Mouse (Mus musculus) embryo, embryonic 10.5 days (tissue): ENCODE measurements around the gene Ick.
A peak's percentile ranks its signal among the peaks of the same experiment; 100 is the strongest.
"Not testable (repeated sequence)": the region's sequence is repeated elsewhere in the genome, so short reads cannot be mapped to it uniquely, and the experiment has no call there.

Experiments
- DNase-seq: peaks from one replicate; pipeline ENCODE4 v3.0.0-alpha.2; 2015; ENCODE audit warnings: low spot score

Ick gene

DNA sequence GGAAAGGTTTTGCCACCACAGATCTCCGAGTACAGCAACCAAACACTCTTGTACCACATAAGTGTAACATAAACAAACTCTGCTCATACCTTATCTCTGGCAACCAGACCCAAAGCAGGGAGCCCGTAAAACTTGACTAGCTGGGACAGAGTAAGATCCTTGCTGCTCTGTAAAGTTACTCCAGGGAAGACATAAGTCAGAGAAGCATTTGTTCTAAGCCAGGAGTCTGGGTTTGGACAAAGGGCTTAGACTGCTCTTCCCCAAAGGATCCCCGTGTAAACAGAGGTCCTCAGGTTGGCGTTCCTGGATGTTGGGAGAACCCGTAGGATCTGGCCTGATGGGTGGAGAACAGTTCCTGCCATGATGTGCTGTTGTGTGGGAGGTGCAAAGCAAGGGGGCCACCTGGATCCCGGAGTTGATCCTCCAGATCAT lies 3.5 kb upstream of the Ick start:
- no peak for DNase-seq

DNA sequence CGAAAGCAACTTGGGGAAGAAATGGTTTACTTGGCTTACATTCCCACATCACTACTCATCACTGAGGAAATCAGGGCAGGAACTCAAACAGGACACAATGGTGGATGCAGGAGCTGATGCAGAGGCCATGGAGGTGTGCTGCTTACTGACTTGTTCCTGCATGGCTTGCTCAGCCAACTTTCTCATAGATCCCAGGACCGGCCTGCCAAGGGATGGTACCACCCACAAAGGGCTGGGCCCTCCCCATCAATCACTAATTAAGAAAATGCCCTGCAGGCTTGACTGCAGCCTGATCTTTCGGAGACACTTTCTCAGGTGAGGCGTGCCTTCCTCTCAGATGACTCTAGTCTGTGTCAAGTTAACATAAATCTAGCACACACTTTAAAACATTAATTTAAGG lies 2.2 kb upstream of the Ick start:
- no peak for DNase-seq

DNA sequence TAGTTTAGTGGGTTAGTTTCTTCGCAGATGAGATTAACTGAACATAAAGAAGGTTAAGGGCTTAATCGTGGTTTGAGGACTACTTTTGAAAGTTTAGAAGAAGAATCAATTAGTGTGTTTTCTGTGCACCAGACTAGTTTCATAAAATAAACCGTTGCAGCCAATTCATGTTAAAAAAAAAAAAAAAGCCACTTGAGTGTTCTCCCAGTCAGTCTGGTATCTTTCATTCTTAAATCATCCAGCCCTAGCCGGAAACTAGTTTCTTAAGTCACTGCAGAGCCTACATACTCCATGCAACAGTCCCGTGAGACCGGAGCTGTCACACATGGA lies 1.4 kb upstream of the Ick start:
- no peak for DNase-seq

DNA sequence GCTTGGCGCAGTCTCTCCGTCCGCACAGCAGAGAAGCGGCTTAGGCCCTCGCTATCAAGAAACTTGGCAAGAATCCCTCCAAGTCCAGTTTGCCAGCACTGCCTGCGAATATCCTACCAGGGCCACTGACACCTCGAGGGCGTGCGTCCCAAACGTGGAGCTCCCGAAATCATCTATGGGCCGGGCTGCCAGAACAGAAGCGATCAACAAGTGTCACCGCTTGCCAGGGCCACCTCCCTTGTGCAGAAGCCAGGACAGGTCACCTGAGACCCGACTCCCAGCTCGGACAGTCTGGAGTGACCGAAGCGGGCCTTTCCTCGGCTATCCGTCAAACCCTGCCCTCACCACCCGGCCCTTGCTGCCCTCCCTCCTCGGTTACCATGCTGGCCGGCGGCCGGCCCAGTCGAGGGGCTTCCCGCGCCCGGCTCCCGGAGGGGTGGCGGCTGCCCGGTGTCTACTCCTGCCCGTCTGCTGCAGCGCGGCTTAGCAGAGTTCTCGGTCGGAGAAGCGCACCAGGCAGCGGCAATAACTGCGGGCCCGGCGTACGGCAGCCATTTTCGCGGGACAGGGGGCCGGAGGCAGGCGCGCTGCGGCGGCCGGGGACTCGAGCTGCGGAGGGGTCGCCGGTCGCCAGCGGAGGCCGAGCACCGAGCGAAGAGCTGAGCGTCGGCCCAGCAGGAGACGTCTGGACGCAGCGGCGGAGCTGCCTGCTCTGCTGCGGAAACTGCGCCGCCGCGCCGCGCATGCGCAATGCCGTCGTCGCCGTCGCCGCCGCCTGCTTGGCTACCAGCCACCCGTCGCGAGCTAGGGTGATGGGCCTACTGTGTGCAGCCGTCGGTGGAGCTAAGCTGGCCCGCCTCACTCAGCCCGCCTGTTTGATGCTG lies 838 bp upstream of the Ick start:
- peak; percentile 83 for DNase-seq

DNA sequence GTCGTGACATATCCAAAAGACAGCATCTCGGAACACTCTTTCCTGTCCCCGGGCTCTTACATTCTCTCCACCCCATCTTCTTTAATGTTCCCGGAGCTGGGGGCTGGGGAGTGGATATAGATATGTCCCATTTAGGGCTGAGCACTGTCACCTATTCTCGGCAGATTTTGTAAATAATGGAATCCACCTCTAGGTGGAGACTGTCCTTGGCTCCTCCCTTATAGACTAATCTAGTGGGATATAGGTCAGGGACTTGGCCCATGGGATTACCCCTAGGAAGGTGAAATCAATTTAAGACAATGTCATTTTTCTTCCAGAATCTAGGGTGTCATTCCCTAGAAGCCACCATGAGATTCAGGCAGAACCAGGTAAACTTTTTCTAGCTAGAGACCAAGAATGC lies 664 bp downstream of the Ick start:
- DNase-seq = peak; percentile 38

DNA sequence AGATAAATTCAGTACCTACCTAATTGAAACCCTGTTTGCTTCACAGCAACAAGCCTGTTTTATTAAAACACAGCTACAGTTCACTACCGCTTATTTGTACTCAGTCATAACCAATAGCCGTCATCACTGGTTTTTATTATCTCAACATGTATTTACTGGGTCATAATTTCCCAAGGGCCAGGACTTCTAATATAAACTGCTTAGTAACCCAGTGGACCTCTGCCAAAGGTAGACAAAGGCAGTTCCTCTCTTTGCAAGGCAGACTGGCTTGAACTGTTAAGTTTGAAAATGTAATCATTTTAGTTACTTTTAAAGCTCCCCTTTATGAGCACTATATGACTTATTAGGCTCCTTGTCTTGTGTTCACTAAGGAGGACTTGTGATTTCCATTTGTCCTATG lies 2.5 kb downstream of the Ick start:
- DNase-seq = no peak

DNA sequence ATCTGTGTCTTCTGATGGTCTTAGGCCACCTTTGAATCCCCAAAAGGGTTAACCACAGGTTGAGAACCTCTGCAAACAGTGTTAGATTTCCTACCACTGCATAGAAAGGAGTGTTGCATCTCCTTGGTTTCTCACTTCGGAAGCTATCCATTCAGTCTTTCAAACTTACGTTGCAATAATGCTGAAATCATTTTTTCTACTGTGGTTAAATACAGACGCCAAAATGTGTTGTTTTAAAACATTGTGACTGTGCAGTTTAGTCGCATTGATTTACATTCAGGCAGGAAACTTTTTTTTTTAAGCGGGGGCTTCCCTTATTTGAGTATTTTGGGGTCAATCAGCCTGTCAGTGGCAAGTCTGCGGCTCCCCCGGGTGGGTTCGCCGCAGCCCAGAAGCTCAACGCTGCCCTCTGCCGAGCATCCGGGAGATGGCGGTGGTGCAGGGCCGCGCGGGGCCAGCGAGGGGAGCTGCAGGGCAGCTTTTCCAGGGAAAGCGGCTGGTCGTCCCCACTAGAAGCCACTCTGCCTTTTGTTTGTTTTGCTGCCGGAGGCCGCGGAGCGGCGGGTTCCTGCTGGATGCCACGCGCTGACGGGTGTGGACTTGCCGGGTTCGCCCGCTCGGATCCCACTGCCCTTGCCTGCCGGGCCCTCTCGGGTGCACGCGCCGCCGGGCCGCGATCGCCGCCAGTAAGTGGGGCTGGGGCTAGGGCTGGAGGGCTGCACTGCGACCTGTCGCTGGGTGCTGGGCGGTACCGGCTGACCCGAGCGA lies 4.0 kb downstream of the Ick start:
- peak; percentile 93 for DNase-seq

DNA sequence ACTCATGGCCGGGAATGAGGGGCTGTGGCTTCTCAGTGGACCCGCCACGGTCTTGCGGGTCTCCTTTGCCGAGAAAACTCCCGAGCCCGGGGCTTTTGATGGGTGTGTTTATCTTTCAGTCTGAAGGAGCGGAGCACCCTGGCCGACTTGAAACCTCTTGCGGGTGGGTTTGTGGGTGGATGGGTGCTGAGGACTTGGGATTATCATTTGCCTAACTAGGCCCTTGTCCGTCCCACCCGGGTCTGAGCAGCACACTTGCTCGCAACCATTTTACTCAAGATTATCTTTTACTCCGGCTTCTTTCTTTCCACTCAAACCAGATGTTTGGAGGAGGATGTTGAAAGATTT lies 4.5 kb downstream of the Ick start:
- DNase-seq = peak; percentile 66

DNA sequence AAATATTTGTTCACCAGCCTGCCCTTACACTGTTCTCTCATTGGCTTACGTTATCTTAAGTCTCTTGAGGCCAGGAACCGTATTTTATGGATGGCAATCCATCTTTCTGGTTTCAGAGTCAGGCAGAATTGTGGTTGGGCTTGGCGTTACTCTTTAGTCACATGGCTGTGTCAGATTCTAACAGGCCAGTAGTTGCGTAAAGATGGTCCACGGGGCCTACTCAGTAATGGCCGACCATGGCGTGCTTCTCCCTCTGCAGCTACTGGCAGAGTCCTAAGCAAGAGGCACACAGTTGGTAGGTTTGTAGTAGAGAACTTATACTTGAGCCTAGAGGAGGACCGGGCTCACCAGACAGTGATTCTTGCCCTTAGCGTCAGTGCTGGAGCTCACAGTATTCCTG lies 6.8 kb downstream of the Ick start:
- DNase-seq = no peak

DNA sequence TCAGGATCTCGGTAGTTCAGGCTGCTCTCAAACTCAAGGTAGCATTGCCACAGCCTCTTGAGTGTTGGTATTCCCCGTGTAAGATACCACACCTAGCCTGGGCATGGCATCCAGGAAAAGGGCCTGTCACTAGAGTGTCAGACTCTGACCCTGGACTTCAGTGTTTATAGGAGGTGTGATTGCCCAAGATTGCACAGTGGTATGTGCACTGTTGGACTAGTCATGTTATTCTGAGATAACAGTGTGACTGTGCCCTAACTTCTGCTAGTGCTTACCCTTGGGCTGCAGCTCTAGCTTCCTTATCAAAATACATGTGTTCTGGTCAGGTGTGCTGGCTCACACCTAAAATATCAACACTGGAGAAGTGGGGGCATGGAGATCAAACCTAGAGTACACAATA lies 8.7 kb downstream of the Ick start:
- no peak for DNase-seq

DNA sequence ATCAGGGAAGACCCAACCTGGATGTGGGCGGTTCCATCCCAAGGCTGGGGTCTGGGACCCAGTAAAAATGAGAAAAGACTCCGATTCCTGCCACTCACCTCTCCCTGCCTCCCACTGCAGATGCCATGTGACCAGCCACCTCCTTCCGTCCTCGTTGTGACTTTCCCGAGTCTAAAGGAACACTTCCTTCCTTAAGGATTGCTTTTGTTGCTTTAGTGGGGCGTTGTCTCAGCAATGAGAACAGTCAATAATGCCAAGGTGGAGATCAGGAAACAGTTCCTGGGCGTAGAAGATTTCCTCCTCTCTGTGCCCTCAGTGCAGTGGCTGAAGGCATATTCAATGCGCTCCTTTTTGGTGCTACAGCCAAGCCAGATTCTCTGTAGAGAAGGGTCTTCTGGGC lies 12.4 kb downstream of the Ick start:
- DNase-seq = no peak

DNA sequence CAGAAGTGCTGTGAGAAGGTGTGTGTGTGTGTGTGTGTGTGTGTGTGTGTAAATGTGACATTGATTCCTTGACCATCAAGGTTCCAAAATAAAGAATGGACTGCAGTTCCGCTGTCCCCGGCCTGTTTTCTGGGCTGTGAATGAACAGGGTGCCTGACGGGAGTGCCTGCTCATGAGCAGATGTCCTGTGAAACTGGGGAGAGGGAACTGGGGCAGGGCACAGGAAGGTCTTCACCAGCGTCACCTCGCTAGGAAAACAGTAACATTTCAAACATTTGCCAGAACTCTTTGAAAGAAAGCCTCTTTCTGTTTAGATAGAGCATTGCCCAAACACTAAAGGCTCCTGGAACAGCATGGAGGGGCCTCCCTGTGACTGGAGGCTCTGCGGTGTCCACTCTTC lies 13.0 kb downstream of the Ick start:
- DNase-seq = no peak

DNA sequence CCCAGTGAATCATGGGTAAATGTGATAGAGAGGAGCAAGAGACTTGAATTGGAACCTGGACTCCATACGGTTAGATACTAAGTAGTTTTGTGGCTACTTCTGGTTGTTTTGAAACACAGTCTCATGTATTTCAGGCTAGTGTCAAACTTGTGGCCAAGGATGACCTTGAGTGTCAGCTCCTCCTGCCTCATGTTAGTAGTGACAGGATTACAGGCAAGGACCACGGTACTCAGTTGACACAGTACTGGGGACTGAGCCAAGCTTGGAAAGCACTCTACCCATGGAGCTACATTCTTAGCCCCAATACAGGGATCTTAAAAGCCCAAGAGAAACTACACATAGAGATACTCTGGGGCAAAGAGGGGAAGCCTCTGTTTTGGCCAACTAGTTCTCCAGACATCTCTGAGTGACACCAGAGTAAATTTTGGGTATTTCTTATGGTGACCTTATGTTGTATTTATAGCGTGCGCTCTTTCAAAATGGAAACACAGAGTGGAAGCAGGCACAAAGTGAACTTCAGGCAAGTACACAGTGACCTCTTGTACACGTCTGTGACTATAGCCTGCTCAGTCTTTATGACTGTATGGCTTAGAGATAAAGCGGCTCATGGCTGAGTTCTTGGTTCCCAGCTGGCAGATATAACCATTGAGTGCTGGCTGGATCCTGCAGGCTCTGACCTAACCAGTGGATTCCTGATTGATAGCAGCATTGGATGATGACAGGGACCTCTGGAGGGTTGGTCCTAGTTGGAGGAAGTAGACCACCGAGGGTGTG lies 14.1 kb downstream of the Ick start:
- no peak for DNase-seq

DNA sequence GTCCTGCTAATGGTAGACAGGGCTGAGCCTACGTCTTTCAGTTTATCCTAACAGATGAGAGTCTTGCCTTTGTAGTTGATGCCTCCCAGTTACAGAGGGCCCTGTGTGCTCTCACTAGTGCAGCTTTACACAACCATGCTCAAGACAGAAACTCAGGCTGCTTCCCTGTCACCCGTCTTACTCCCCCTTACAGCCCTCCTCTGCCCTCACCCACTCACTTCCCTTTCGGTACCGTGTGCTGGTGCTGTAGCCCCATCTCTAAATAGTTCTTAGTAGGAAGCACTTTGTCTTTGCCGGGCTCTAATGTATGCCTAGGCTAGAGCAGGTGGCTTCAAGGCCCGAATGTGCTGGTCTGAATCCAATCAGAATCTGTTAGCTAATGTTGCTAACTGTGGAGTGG lies 15.3 kb downstream of the Ick start:
- no peak for DNase-seq

DNA sequence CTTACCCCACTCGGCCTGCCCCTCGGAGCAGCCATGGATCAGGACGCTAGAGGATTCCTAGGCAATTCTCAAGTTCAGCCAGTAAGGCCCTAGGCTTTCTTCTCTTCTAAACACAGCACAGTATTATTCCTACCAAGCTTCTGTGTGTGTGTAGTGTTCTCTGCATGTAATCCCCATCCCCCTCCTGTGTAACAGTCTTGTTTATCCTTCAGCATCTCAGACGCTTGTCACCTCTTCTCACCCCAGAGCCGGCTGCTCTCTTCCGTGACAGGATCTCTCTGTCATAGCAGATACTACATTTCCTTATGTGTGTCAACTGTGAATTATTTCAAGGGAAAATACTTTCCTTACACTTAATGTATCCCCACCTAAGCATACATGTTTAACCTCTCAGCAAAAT lies 17.0 kb downstream of the Ick start:
- no peak for DNase-seq

DNA sequence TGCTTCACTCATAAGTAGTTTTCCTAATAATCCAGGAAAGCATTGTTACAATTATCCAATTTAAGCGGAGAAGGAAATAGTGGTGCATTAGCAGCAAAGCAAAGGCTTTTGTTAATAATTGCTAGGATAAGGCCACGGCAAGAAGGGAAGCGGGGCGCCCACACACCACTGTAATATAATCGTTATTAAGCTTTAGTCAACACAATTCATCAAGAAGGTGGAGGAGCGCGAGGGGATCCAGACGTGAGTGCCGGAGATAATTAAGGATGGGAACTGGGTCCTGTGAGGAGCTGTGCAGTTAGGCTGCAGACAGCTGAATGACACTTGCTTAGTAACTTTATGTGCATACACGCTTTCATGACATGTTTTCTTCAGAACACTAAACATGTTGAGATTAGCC lies 17.7 kb downstream of the Ick start:
- no peak for DNase-seq

DNA sequence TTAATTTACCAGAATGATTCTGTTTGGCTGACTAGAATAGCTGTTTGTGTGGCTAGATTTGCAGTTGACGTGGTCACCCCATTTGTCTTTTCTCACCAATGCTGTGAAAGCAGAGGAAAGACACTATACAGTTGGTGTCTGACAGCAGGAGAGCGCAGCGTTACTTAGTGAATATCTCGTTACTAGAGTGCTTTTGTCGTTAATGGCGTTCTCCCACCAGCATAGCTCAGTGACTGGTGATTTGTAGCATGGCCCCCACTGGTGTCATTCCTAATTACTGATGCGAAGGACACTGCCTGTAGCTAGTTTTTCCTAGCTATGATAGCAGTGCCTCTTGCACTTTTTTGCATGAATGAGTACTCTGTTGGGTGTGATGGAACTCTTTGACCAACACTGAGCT lies 26.7 kb downstream of the Ick start:
- no peak for DNase-seq

DNA sequence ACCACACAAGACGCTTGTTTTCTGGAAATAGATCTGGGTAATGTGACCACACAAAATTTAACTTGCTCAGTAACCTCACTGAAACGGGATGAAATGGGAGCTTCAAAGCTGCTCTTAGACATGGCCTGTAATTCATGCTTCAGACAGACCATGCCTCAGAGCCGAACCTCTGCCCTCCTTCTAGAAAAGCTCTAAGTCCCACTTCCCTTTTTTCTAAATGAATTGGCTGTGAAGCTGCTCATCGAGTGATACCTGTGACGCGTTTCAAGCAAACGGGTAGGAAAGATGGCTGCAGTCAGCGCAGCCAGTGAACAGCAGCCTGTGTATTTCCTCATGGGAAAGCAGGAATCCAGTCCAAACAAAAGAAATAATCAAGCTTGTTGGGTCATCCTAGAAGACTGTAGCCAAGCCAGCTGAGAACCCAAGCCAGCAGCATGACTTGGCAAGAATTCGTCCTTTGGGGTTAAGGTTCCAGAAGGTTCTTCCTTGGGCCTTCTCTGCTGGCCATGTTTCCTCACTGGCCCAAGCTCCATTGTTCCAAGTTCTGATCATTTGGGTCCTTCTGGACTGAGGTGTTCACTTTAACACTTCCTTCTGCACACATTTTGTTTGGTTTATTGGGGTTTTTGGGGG lies 29.2 kb downstream of the Ick start:
- DNase-seq = no peak

DNA sequence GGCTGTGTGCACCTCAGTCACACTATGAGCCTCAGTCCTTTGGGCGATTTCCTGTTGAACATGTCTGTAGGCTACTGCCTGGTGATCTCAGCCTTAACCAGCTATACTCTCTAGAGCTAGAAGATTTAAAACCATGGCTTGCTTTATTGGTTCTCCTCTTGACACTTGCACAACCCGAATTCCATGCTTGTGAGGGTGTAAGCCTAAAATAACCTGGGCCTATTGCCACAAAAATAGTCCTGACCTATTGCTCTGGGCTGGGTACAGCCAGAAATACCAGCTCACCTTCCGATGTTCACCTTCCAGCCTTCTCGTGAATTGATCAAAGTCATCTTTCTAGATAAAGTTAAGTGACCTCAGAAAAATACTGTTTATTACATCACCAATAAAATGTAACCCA lies 30.5 kb downstream of the Ick start:
- no peak for DNase-seq

DNA sequence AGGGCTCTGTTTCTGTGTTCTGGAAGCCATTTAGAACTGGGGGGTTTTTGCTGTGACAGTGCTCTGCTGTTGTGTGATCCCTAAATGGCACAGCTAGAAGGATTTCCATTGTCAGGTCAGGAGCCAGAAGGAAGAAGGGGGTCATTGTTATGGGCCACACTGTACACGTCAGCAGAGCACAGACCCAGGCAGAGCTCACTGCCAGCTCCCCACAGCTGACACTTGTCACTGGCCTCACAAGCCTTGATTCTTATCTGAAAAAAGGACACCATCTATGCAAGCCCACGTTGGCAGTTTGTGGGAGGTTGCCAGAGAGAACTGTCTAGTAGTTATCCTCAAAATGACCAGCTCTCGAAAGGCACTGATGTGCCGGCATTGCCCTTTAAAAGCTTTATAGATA lies 37.1 kb downstream of the Ick start:
- no peak for DNase-seq

DNA sequence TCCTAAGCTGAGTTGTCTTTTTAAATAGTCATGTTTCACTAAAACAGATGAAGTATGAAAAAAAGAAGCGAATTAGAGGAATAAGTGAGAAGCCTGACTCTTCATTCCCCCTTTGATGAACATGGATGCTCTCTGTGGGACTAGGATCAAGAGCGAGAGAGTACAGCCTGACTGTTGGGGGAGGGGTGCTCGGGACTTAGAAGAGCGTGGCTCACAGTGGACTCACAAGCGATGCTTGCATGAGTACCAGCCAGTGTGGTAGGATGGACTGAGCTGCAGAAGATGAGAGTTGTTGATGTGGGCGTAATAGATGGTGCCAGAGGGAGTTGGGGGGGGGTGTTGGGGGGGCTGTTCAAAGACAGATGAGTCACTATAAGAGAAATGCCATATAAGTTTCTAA lies 37.6 kb downstream of the Ick start:
- DNase-seq = peak; percentile 7

DNA sequence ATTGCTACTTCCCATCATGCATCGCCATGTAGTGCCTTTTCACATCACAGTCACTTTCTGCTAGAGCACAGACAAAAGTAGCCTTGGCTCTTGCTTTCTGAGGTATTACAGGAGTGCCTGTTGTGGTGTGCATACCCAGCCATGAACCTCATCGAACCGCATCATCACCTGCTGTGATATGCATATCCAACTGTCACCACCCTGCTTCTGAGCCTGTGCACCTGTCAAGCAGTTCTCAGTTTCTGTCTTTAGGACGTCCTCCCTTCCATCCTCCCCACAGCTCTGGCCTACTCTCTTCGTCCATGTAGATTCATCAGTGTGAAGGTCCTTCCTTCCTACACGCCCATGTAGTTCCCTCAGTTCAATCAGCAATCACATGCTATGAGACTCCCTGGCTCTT lies 39.2 kb downstream of the Ick start:
- DNase-seq = no peak

DNA sequence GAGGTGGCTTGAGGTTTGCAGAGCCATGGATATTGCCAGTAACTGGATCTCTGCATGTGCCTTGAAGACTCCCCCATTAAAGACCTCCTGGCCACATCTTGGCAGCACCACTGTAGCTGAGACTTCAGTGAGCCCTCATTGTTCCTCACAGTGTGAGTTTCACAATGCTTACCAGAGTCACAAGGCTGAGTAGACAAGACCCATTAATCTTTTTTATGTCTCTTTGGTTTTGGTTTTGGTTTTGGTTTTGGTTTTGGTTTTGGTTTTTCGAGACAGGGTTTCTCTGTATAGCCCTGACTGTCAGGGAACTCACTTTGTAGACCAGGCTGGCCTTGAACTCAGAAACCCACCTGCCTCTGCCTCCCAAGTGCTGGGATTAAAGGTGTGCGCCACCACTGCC lies 40.8 kb downstream of the Ick start:
- not testable (repeated sequence) for DNase-seq
